Mouse (Mus musculus): ENCODE measurements at regions not wholly inside any gene's neighbourhood (a gene's known extent, or its start where the extent isn't known, plus 50 kb on each side); places are given as distances from the start of the nearest gene placed in this dataset.

GRCm38 (mm10) chr13:101505054-101505453 lies 263.0 kb downstream of the Pik3r1 start:
- TF ChIP-seq MXI1 (IDR thresholded peaks at IDR 0.05; ENCODE audit: low read depth, low read length) (no peak), CHD2 (IDR thresholded peaks at IDR 0.05; ENCODE audit: low read length) (no peak), MYC (IDR thresholded peaks at IDR 0.05; ENCODE audit: low read depth, low read length) (no peak), JUN (IDR thresholded peaks at IDR 0.05; ENCODE audit: insufficient read depth, low read depth, low read length) (no peak), KAT2A (IDR thresholded peaks at IDR 0.05; ENCODE audit: insufficient replicate concordance, low read length) (no peak), USF2 (conservative IDR thresholded peaks at IDR 0.05; ENCODE audit: low read depth, low read length) (no peak), ZC3H11A (IDR thresholded peaks at IDR 0.05; ENCODE audit: low read depth, low read length) (no peak), USF1 (IDR thresholded peaks at IDR 0.05; ENCODE audit: low read depth, low read length) (no peak), NRF1 (IDR thresholded peaks at IDR 0.05; ENCODE audit: low read depth, low read length) (no peak), BHLHE40 (IDR thresholded peaks at IDR 0.05; ENCODE audit: low read depth, low read length) (no peak), MAX (IDR thresholded peaks at IDR 0.05; ENCODE audit: low read length) (no peak), RAD21 (IDR thresholded peaks at IDR 0.05; ENCODE audit: low read depth, low read length) (no peak), ZKSCAN1 (IDR thresholded peaks at IDR 0.05; ENCODE audit: borderline replicate concordance, low read depth, low read length) (no peak)
- no peaks in the 10 kb centered on the region for H3K27me3 ChIP-seq (replicated peaks)
- in situ Hi-C loops (cut with MboI; ENCODE audit: low pct_ligation_motif_present, low pct_unique_long_range_greater_than_20kb, low sequenced_read_pairs), result loop anchor here (25.0 kb wide), 1 partner anchor 1157 kb away; no protein-coding TSS in a partner anchor
- dilution Hi-C loops (cut with MboI; ENCODE audit: extremely low pct_ligation_motif_present, extremely low pct_unique_long_range_greater_than_20kb, low sequenced_read_pairs), result no loop called here
- no peaks in the 10 kb centered on the region for H3K36me3 ChIP-seq (replicated peaks in 1 of 2; ENCODE audit: control insufficient read depth in 1 of 2, insufficient read depth in 1 of 2, low read length in 1 of 2)
- H3K4me3 ChIP-seq (replicated peaks in 1 of 3; ENCODE audit: low read depth in 2 of 3, low read length in 2 of 3, poor library complexity in 1 of 3), result no peak overlapping the region
- no peak for DNase-seq (ENCODE audit: extremely low read depth)
- no peaks in the 10 kb centered on the region for H3K9me3 ChIP-seq (replicated peaks; ENCODE audit: low read length)
- peaks cover 0 to 5% of the 10 kb centered on the region in 2 experiments; a peak in 2 of 4 replicates for H3K4me1 ChIP-seq (ENCODE audit: control insufficient read depth in 1 of 2, insufficient read depth in 2 of 2)
- H3K27ac ChIP-seq (ENCODE audit: insufficient read depth, low read depth), result no peak overlapping the region
- no peak overlapping the region for H3K4me2 ChIP-seq (ENCODE audit: insufficient read depth, low read depth, poor library complexity, severe bottlenecking)
- no peak overlapping the region for H3K9ac ChIP-seq (ENCODE audit: insufficient read depth, low read depth)
- no peaks in the 10 kb centered on the region for H3K79me2 ChIP-seq (replicated peaks; ENCODE audit: control insufficient read depth, extremely low read depth, insufficient read depth, poor library complexity, severe bottlenecking)

DNA sequence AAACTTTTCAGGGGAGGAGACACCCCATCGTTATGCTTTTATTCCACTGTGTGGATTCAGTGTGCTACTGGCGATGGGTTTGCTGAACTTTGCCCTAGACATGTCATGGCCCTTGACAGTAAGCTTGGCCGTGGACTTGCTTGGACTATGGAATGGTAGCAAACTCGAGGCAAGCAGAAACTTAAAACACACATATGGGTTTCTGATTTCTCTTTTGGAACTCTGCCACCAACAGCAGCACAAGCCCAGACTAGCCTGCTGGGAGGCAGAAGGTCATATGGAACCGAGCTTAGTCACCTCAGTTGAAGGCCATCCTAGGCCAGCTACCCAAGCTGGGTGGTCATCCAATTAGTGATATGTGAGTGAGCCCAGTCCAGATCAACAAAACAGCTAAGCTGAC lies 263.8 kb downstream of the Pik3r1 start:
- dilution Hi-C loops (cut with MboI; ENCODE audit: extremely low pct_ligation_motif_present, extremely low pct_unique_long_range_greater_than_20kb, low sequenced_read_pairs), result no loop called here
- no peak overlapping the region for H3K27ac ChIP-seq (ENCODE audit: insufficient read depth, low read depth)

More for the DNA sequence above, 263.8 kb downstream of the Pik3r1 start:
- H3K36me3 ChIP-seq (replicated peaks in 1 of 2; ENCODE audit: control insufficient read depth in 1 of 2, insufficient read depth in 1 of 2, low read length in 1 of 2), result no peaks in the 10 kb centered on the region
- no peak overlapping the region for H3K9ac ChIP-seq (ENCODE audit: insufficient read depth, low read depth)
- no peak overlapping the region for H3K4me3 ChIP-seq (replicated peaks in 1 of 3; ENCODE audit: low read depth in 2 of 3, low read length in 2 of 3, poor library complexity in 1 of 3)
- H3K4me1 ChIP-seq (ENCODE audit: control insufficient read depth in 1 of 2, insufficient read depth in 2 of 2), result no peaks in the 10 kb centered on the region
- H3K79me2 ChIP-seq (replicated peaks; ENCODE audit: control insufficient read depth, extremely low read depth, insufficient read depth, poor library complexity, severe bottlenecking), result no peaks in the 10 kb centered on the region
- H3K27me3 ChIP-seq (replicated peaks), result no peaks in the 10 kb centered on the region
- in situ Hi-C loops (cut with MboI; ENCODE audit: low pct_ligation_motif_present, low pct_unique_long_range_greater_than_20kb, low sequenced_read_pairs), result loop anchor here (25.0 kb wide), 1 partner anchor 1158 kb away; no protein-coding TSS in a partner anchor
- no peak for TF ChIP-seq USF1 (IDR thresholded peaks at IDR 0.05; ENCODE audit: low read depth, low read length)
- no peak for TF ChIP-seq KAT2A (IDR thresholded peaks at IDR 0.05; ENCODE audit: insufficient replicate concordance, low read length)
- TF ChIP-seq NELFE (IDR thresholded peaks at IDR 0.05; ENCODE audit: low read depth, low read length), result no peak
- no peak for TF ChIP-seq ZMIZ1 (IDR thresholded peaks at IDR 0.05; ENCODE audit: low read depth, low read length)
- TF ChIP-seq JUND (conservative IDR thresholded peaks at IDR 0.05; ENCODE audit: low read depth, low read length), result no peak
- TF ChIP-seq PAX5 (IDR thresholded peaks at IDR 0.05; ENCODE audit: low read length), result no peak
- no peak for TF ChIP-seq MEF2A (IDR thresholded peaks at IDR 0.05; ENCODE audit: borderline replicate concordance, low read depth, low read length)
- no peak for TF ChIP-seq RAD21 (IDR thresholded peaks at IDR 0.05; ENCODE audit: low read depth, low read length)
- TF ChIP-seq USF2 (conservative IDR thresholded peaks at IDR 0.05; ENCODE audit: low read depth, low read length), result no peak
- no peak for TF ChIP-seq IRF4 (IDR thresholded peaks at IDR 0.05; ENCODE audit: low read depth, low read length)
- no peak for TF ChIP-seq POLR2AphosphoS2 (IDR thresholded peaks at IDR 0.05; ENCODE audit: low read depth, low read length)
- TF ChIP-seq ZNF384 (IDR thresholded peaks at IDR 0.05; ENCODE audit: low read depth, low read length), result no peak
- no peak for TF ChIP-seq ZC3H11A (IDR thresholded peaks at IDR 0.05; ENCODE audit: low read depth, low read length)
- no peak for TF ChIP-seq MAX (IDR thresholded peaks at IDR 0.05; ENCODE audit: low read length)
- no peak for TF ChIP-seq BHLHE40 (IDR thresholded peaks at IDR 0.05; ENCODE audit: low read depth, low read length)
- no peak for TF ChIP-seq JUN (IDR thresholded peaks at IDR 0.05; ENCODE audit: insufficient read depth, low read depth, low read length)
- TF ChIP-seq CHD1 (IDR thresholded peaks at IDR 0.05; ENCODE audit: low read depth, low read length), result no peak
- H3K9me3 ChIP-seq (replicated peaks; ENCODE audit: low read length), result no peaks in the 10 kb centered on the region
- no peak overlapping the region for H3K4me2 ChIP-seq (ENCODE audit: insufficient read depth, low read depth, poor library complexity, severe bottlenecking)
- DNase-seq (ENCODE audit: extremely low read depth), result no peak

All from CH12.LX (cell line).